Mouse (Mus musculus): Measurements from ENCODE around the gene Myo1a.
"Not testable (repeated sequence)": the region's sequence is repeated elsewhere in the genome, so short reads cannot be mapped to it uniquely, and the experiment has no call there.

The Myo1a gene

GRCm38 (mm10) chr10:127759181-127760110, 54.5 kb downstream of the Myo1a start, which contains the start of the genes Rdh1 and Rdh16f1:
Gene Rdh1, plus strand, starts transcription at chr10:127759721.
Gene Rdh16f1, plus strand, starts transcription at chr10:127759787.
- no peak for DNase-seq (ENCODE audit: low spot score in 2 of 2)

GRCm38 (mm10) chr10:127762926-127763325, 58.0 kb downstream of the Myo1a start:
- DNase-seq (ENCODE audit: low spot score in 2 of 2): not testable (repeated sequence)

GRCm38 (mm10) chr10:127763914-127764680, 59.1 kb downstream of the Myo1a start:
- no peak for DNase-seq (ENCODE audit: low spot score in 2 of 2)

GRCm38 (mm10) chr10:127766564-127766963, 61.6 kb downstream of the Myo1a start:
- DNase-seq (ENCODE audit: low spot score in 2 of 2): no peak
